Mouse (Mus musculus) cerebellum, postnatal 4 days (tissue): ENCODE results near the gene Clcn2.

Experiments used
- DNase-seq, 2 experiments: peaks; one replicate each; pipeline ENCODE4 v3.0.0; 2022; ENCODE audit warnings: low spot score in 2 of 2, mixed read lengths in 1 of 2

Clcn2 gene

GRCm38 (mm10) chr16:20657661-20658060 is 59.9 kb downstream of the Clcn2 start:
- no peak for DNase-seq

GRCm38 (mm10) chr16:20653315-20653714 is 64.2 kb downstream of the Clcn2 start:
- no peak for DNase-seq
